Mouse (Mus musculus) intestine, embryonic 16.5 days (tissue): ENCODE measurements around the gene Xpo6. TPM values are rescaled to one million over a fixed set of nuclear protein-coding genes. Genes with fewer than 3 reads are reported as not detected.
A peak's percentile ranks its signal among the peaks of the same experiment; 100 is the strongest.

Experiments used
- ATAC-seq: fragments of 200-750 bp; cut with Nextera tagmentation; 2 replicates; pipeline ENCODE4 v1.8.0; 2017; ENCODE audit warnings: moderate TSS enrichment, moderate library complexity
- H3K27ac ChIP-seq: fragments of 300-500 bp; sonication (generic); 2 replicates; pipeline ENCODE4 v1.5.1; 2014; ENCODE audit warnings: mild to moderate bottlenecking, low read length
- H3K27me3 ChIP-seq: fragments of 300-500 bp; sonication (generic); replicated peaks from 2 replicates; pipeline ENCODE4 v1.6.1; 2014; ENCODE audit warnings: low read length, control low read depth, mixed read lengths; ENCODE audit not compliant: control insufficient read depth, insufficient read depth
- H3K36me3 ChIP-seq: fragments of 300-500 bp; sonication (generic); 2 replicates; pipeline ENCODE4 v1.6.1; 2014; ENCODE audit warnings: low read length, control low read depth; ENCODE audit not compliant: control insufficient read depth, insufficient read depth
- H3K4me1 ChIP-seq: fragments of 300-500 bp; sonication (generic); 2 replicates; pipeline ENCODE4 v1.6.1; 2014; ENCODE audit warnings: low read length, control low read depth, mixed read lengths; ENCODE audit not compliant: control insufficient read depth, insufficient read depth
- H3K4me2 ChIP-seq: fragments of 300-500 bp; sonication (generic); 2 replicates; pipeline ENCODE4 v1.6.1; 2014; ENCODE audit warnings: low read depth, low read length, control low read depth
- H3K4me3 ChIP-seq: fragments of 300-500 bp; sonication (generic); 2 replicates; pipeline ENCODE4 v1.5.1; 2014; ENCODE audit warnings: mild to moderate bottlenecking, low read length
- H3K9ac ChIP-seq: fragments of 300-500 bp; sonication (generic); 2 replicates; pipeline ENCODE4 v1.6.1; 2014; ENCODE audit warnings: low read depth, low read length
- H3K9me3 ChIP-seq: fragments of 300-500 bp; sonication (generic); 2 replicates; pipeline ENCODE4 v1.6.1; 2016; ENCODE audit warnings: low read length, control low read depth; ENCODE audit not compliant: control insufficient read depth
- WGBS: fragments of 180-500 bp; shearing (Covaris S2); extraction: QIAGEN DNeasy Blood & Tissue Kit; methylation state at CpG from one replicate; pipeline ENCODE4 v1.1.7; 2014; 5-methylcytosine and 5-hydroxymethylcytosine counted together
- polyA plus RNA-seq: library from polyadenylated mRNA; unstranded; fragments of >200 nt; fragmentation: Nextera tagmentation; extraction: Ambion mirVana; gene quantifications from 2 replicates; pipeline ENCODE4 v1.2.1, GENCODE M21; 2015

Xpo6 gene
- polyA plus RNA-seq, 1 experiment from 2014 or later: 28.2 TPM

DNA sequence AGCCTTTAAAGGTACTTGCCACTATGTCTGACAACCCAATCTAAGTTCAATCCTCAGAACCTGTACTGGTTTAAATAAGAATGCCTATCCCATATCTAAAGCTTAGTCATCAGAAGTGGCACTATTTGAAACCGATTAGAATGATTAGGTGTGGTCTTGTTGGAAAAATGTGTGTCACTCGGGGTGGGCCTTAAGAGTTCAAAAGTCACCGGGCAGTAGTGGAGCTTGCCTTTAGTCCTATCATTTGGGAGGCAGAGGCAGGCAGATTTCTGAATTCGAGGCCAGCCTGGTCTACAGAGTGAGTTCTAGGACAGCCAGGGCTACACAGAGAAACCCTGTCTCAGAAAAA, 670 bp upstream of the Xpo6 start:
- ATAC-seq: no peak
- Histone ChIP-seq H3K4me2 (peak overlapping the region; percentile 86), H3K27me3 (no peaks in the 10 kb centered on the region), H3K4me3 (peak overlapping the region; percentile 100), H3K36me3 (no peaks in the 10 kb centered on the region), H3K27ac (no peak overlapping the region), H3K4me1 (peaks cover 15% of the 10 kb centered on the region), H3K9ac (0 out of 2 replicates have a peak overlapping the region, but pooled peaks have one; percentile 98), H3K9me3 (no peaks in the 10 kb centered on the region)
- 96% methylated on average over 4 of the region's 4 CpGs for WGBS

DNA sequence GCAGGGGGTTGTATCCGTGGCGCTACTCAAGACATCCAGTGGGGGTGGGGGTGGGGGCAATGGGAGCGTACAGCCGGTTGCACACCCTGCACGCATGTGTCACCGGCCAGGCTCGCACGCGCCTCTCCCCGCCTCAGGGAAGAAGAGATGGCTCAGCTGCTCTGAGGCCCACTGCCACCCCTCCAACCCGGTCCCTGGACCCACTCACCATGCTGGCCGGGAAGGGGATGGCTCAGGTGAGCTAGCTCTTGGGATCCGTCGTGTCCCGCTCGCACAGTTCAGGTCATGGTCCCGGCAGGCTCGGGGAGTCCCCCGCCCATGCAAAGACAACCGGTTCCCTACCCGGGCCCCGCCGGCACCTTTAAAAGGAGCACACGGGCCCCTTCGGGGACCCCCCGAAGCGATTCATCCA, 604 bp downstream of the Xpo6 start:
- peaks cover 15% of the 10 kb centered on the region for H3K4me1 ChIP-seq
- peak; percentile 72 for ATAC-seq

DNA sequence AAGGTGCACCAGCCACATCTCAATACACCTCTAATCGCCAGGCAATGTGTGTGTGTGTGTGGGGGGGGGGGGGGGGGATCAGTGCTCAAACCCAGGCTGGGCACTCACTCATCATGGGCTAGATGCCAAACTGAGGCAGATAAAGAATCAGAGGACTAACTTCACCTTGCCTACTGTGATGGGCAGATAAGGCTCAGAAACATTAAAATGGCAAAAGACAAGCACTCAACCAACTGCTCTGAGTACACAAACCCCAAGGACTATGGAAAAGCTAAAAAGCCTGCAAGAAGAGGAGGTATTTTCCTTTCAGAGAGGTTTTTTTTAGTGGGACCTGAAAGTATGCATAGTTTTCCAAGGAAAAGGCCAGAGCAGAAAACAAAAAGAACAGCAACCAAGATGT, 1.4 kb downstream of the Xpo6 start:
- ATAC-seq: no peak
- Histone ChIP-seq H3K4me1 (peaks cover 15% of the 10 kb centered on the region), H3K27ac (peak overlapping the region; percentile 19; the same call in 1 of the 2 replicates), H3K9me3 (no peaks in the 10 kb centered on the region), H3K4me3 (peak overlapping the region; percentile 100), H3K9ac (peak overlapping the region; percentile 98), H3K27me3 (no peaks in the 10 kb centered on the region), H3K4me2 (peak overlapping the region; percentile 86), H3K36me3 (no peaks in the 10 kb centered on the region)
- WGBS: 22% methylated on average over 1 of the region's 1 CpGs

More for the DNA sequence above, 604 bp downstream of the Xpo6 start:
- peak overlapping the region; percentile 86 for H3K4me2 ChIP-seq
- no peaks in the 10 kb centered on the region for H3K36me3 ChIP-seq
- H3K9ac ChIP-seq: peak overlapping the region; percentile 98
- H3K27ac ChIP-seq: peak overlapping the region; percentile 87
- H3K9me3 ChIP-seq: no peaks in the 10 kb centered on the region
- H3K4me3 ChIP-seq: peak overlapping the region; percentile 100
- under 1% methylated on average over 27 of the region's 27 CpGs for WGBS
- H3K27me3 ChIP-seq: no peaks in the 10 kb centered on the region

DNA sequence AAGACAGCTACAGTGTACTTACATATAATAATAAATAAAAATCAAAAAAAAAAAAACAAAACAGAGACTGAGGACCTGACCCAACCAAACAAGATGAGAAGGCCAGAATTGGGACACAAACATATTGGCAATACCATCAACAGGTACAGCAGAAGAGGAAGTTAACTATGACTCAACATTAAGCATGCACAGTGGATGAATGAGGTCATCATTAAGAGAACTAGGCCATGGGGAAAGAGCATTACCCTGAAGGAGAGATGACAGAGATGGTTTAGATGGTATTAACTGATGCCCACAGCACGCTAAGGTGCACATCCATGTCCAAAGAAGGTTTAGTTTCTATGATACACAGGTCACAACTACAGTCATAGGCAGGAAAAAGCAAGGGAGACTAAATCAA, 6.1 kb downstream of the Xpo6 start:
- peaks cover 14% of the 10 kb centered on the region for H3K4me1 ChIP-seq
- no peaks in the 10 kb centered on the region for H3K36me3 ChIP-seq
- no peaks in the 10 kb centered on the region for H3K27me3 ChIP-seq
- H3K4me2 ChIP-seq: no peak overlapping the region
- 94% methylated on average over 1 of the region's 1 CpGs for WGBS
- H3K9ac ChIP-seq: no peak overlapping the region
- H3K4me3 ChIP-seq: no peak overlapping the region
- ATAC-seq: no peak
- H3K27ac ChIP-seq: no peak overlapping the region
- H3K9me3 ChIP-seq: no peaks in the 10 kb centered on the region

DNA sequence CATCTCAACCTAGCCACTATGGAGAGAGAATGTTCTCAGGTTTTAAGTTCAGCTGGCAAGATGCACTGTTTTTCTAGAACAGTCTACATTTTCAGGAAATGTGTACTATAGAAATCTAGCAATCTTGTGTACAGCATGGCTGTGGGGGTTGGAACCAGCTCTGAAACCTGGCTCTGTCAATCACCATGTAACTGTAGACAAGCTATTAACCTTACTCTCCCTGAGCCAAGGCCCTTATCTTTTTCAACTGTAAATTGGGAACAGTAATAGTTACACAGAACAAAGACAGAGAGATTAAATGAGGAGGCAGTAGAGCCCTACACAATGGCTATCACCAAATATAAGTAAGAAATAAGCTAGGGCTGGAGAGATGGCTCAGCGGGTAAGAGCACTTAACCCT, 8.8 kb downstream of the Xpo6 start:
- Histone ChIP-seq H3K27ac (no peak overlapping the region), H3K9me3 (no peaks in the 10 kb centered on the region), H3K4me1 (no peaks in the 10 kb centered on the region), H3K27me3 (no peaks in the 10 kb centered on the region), H3K4me2 (no peak overlapping the region), H3K36me3 (no peaks in the 10 kb centered on the region), H3K9ac (no peak overlapping the region), H3K4me3 (no peak overlapping the region)
- ATAC-seq: no peak
- WGBS: 95% methylated on average over 1 of the region's 1 CpGs

DNA sequence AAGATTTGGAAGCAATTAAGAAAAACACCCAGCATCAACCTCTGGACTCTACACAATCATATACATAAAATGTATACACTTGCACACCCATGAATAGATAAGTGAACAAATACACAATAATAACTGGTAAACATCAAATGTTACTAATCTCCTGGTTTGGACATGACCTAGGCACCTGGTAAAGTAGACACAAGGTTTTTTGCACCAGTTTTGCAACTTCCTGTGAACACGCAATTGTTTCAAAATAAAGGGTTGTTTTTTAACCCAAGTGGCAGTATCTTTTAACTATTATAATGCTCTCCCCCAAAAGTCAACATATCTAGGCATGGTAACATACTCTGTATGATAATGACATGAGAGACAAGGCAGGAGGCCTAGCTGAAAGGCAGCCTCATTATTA, 10.8 kb downstream of the Xpo6 start:
- Histone ChIP-seq H3K4me1 (peaks cover 4% of the 10 kb centered on the region), H3K27ac (no peak overlapping the region), H3K9me3 (no peaks in the 10 kb centered on the region), H3K4me2 (no peak overlapping the region), H3K36me3 (no peaks in the 10 kb centered on the region), H3K9ac (no peak overlapping the region), H3K4me3 (no peak overlapping the region), H3K27me3 (no peaks in the 10 kb centered on the region)
- 86% methylated on average over 1 of the region's 1 CpGs for WGBS
- ATAC-seq: no peak

DNA sequence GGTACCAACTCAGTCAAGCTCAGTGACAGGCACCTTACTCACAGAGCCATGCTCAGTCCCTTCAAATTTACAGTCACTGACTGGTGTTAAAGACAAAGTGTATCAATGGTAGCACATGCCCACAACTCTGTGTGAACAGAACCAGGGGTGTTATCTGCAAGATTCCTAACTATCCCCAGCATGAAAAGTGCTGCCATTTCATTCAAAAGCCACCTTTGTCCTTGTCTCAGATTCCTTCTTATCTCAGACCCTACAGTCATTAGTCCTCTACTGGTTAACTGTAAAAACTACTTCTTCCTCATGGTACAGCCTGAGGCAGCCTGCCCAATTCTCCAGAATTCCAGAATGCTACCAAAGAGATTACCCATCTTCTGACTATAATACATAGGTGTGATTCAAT, 14.3 kb downstream of the Xpo6 start:
- no peaks in the 10 kb centered on the region for H3K9me3 ChIP-seq
- no peak overlapping the region for H3K4me2 ChIP-seq
- peak; percentile 53 for ATAC-seq
- H3K9ac ChIP-seq: no peak overlapping the region
- H3K4me3 ChIP-seq: no peak overlapping the region
- H3K36me3 ChIP-seq: no peaks in the 10 kb centered on the region
- no peaks in the 10 kb centered on the region for H3K27me3 ChIP-seq
- H3K4me1 ChIP-seq: peaks cover 15% of the 10 kb centered on the region
- no peak overlapping the region for H3K27ac ChIP-seq

DNA sequence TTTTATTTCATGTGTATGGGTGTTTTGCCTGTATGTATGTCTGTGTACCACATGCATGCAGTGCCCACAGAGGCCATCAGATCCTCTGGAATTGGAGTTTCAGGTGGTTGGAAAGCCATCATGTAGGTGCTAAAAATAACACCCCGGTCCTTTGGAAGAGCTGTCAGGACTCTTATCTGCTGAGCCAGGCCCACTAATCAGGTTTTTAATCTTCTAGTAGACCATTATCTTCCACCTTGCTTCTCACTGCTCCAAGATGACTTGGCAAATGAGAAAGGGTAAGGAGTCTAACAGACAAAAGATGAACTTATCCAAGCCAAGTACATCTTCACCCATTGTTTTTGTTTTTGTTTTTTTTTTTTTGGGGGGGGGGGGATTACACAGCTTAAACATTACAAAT, 16.7 kb downstream of the Xpo6 start:
- Histone ChIP-seq H3K4me3 (no peak overlapping the region), H3K27ac (no peak overlapping the region), H3K4me1 (peaks cover 17% of the 10 kb centered on the region), H3K9me3 (no peaks in the 10 kb centered on the region), H3K4me2 (no peak overlapping the region), H3K9ac (no peak overlapping the region), H3K27me3 (no peaks in the 10 kb centered on the region), H3K36me3 (no peaks in the 10 kb centered on the region)
- ATAC-seq: no peak
- 67% methylated on average over 1 of the region's 1 CpGs for WGBS

DNA sequence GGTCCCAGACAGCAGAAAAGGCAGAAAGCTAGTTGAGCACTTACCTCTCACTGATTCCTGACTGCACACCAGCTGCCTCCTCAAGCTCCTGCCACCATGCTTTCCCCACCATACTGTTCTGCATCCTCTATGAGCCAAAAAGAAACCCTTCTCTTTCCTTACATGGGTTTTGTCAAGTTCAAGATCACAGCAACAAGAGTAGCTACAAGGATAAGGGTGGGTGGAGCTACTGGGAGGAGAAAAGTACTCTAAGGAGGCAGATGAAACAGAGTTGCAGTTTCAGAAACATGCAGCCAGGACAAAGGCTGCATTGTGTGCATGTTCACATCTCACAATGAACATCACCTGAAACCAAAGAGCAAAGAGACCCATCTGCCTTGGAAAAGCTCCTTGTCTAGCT, 18.8 kb downstream of the Xpo6 start:
- Histone ChIP-seq H3K9ac (no peak overlapping the region), H3K9me3 (no peaks in the 10 kb centered on the region), H3K27ac (0 out of 2 replicates have a peak overlapping the region, but pooled peaks have one; percentile 5), H3K27me3 (no peaks in the 10 kb centered on the region), H3K4me1 (peaks cover 17% of the 10 kb centered on the region), H3K4me2 (no peak overlapping the region), H3K36me3 (no peaks in the 10 kb centered on the region), H3K4me3 (no peak overlapping the region)
- no peak for ATAC-seq

DNA sequence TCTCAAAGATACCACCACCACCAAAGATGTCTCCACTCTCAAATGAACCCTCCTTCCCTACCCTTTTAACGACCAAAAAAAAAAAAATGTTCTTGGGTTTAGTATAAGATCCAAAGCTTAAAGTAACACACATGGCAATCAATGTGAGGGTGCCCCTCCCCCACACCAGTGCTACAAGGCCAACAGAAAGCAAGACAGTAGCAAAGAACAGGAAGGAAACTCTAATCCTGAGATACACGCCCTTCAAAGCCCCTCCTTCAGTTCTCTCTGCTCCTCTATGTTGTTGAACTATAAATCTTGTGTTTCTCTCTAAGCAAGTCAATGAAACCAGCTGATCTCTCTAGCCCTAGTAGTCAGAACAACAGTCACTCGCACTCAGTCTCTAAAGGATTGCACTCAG, 19.3 kb downstream of the Xpo6 start:
- Histone ChIP-seq H3K9ac (no peak overlapping the region), H3K4me3 (no peak overlapping the region), H3K9me3 (no peaks in the 10 kb centered on the region), H3K36me3 (no peaks in the 10 kb centered on the region), H3K27ac (no peak overlapping the region), H3K27me3 (no peaks in the 10 kb centered on the region), H3K4me2 (no peak overlapping the region), H3K4me1 (peaks cover 17% of the 10 kb centered on the region)
- no peak for ATAC-seq
- WGBS: 62% methylated on average over 3 of the region's 3 CpGs
